Mouse (Mus musculus) adrenal gland (tissue): ENCODE data around the gene 4921536K21Rik.
"Not testable (repeated sequence)": the region's sequence is repeated elsewhere in the genome, so short reads cannot be mapped to it uniquely, and the experiment has no call there.

Experiments used
- intact Hi-C: fragments of 180-260 bp; cut with DNase I; formaldehyde crosslinking; loops from one replicate; pipeline ENCODE4 v1.15.1; 2025

The 4921536K21Rik gene

DNA sequence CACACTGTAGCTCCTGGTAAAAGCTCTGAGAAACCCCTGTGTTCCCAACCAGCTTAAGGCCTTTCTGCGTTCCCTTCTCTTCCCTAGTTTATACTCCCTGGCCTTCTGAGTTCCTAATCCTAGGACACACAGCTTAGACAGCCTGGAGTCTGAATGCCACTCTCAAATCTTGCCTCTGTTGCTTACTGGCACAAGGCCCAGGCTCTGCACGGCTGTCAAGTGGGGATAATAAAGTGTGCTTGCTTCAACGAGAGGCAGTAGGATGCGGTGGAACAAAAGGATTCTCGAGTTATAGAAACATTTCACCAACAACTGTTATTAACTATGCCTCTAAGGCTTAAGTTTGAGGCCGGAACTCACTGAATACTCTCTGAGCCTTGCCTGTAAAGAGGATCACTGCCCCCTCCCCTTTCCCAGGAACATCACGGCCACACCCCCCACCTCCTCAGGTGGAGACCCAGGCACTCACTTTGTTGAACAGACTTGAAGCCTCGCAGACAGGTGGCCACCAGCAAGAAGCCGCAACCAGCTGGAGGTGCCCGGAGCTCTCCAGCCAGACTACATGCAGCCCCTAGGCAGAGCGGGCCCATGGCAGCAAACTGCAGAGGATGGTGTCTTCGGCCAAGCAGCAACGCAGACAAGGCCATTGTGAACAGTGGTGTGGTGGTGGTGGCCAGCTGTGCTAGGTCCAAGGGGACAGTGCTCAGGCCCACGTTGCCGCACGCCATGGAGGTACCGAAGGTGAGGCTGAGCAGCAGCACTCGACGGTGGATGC, 17.4 kb upstream of the 4921536K21Rik start:
- intact Hi-C loops = no loop called here

- intact Hi-C loops = not testable (repeated sequence)
Observed at GRCm38 (mm10) chr11:3911440-3911839, 16.5 kb upstream of the 4921536K21Rik start.

DNA sequence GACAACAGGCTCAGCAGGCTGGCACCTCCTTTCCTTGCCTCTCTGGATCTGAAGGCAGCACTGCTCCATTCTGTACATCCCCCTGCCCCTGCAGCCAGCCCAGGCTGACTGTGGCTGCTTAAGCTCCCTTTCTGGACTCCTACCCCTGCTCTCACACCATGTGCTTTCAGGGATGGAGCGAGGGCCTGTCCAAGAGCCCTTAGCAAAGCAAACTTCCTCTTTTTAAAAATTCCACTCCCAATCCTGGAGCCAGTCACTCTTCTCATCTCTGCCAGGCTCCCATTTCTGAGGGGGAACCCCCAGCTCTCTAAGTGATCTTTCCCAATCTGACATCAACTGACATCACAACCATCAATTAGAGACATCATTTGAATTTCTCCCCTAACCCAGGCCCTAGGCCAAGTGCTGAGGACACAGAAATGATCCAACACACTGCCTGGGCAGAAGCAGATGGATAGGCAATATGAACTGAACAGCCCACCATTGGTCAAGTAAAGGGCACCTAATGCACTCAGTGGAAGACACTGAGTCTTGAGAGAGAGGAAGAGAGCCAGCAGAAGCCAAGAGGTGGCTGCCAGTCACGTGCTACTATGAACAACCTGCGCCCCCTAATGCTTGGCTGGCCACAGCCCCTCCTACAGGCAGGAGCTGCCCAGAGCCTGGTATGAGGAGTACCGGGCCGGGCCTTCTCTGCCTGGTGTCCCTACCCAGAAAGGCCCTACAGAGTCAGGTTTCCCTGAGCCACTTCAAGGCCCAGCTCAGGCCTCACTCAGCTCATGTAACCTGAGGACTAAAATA, 15.8 kb upstream of the 4921536K21Rik start:
- intact Hi-C loops = no loop called here

DNA sequence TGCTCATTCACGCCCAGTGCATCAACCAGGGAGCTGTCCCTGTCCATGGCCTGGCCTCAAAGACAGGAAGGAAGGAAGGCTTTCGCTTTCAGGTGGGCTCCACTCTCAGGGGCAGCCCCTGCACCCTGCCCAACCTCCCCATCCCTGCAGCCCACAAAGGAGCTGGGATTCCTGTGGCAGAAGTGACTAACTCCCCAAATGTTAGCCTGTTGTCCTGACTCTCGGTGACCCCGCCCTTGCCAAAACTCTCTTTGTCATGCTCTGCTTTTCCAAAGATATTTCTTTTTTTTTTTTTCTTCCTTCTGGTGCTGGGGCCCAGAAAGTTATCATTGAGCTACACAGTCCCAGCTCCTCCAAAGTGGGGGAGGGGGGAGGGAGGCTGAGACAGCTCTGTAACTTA, 14.3 kb upstream of the 4921536K21Rik start:
- intact Hi-C loops = no loop called here

GRCm38 (mm10) chr11:3905446-3905845, 10.5 kb upstream of the 4921536K21Rik start:
- intact Hi-C loops = no loop called here

DNA sequence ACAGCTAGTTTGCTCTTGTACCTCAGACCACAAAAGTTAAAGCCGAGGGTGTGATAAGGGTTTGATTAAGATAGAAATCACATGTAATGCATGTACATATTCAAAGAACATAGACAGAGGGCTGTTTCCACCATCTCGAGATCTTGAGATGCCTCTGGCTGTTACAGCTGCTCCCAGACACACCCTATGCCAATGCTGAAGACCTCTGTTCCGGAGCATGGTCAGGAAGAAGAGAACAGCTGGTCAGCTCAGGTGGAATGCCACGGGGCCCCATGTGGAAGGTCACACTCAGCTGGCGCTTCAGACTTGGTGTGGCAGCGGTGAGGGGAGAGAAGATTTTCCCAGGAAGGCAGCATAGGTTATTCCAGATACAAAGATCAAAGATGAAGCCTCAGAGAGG, 9.8 kb upstream of the 4921536K21Rik start:
- intact Hi-C loops = no loop called here

- intact Hi-C loops = no loop called here
Observed at GRCm38 (mm10) chr11:3903046-3903445, 8.1 kb upstream of the 4921536K21Rik start.

DNA sequence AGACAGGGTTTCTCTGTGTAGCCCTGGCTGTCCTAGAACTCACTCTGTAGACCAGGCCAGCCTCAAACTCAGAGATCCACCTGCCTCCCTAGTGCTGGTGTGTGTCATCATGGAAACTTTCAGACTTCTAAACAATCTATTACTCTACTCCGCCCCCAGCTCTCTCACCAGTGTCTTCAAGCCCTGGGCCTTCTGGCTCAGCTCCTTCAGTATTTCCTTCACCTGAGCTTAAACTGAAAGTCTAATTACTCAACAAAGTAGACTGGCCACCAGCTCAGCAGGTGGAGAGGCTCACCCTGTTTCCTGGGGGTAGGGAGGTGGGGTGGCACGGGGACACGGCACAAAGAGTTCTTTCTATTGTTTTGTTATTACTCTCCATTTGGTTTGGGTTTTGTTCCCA, 7.6 kb upstream of the 4921536K21Rik start:
- intact Hi-C loops = no loop called here

DNA sequence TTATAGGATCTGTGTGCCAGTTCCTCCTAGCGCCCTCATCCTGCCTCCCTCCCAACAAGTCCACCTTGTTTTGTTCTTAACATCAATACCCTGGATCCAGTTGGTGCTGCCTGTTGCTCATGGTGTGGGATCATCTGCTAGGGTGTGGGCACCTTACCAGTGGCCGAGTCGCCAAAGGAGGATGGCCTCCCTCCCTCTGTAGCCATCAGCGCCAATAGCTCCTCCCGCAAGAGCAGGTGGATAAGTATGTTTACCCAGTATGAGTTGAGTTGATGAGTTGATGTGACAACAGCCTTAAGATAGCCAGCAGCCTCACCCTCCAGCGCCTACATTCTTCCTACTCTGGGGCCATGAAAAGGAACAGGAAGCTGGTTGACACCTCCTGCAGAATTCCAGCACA, 5.4 kb upstream of the 4921536K21Rik start:
- intact Hi-C loops = no loop called here

GRCm38 (mm10) chr11:3895933-3896332, 1.0 kb upstream of the 4921536K21Rik start:
- intact Hi-C loops = no loop called here

DNA sequence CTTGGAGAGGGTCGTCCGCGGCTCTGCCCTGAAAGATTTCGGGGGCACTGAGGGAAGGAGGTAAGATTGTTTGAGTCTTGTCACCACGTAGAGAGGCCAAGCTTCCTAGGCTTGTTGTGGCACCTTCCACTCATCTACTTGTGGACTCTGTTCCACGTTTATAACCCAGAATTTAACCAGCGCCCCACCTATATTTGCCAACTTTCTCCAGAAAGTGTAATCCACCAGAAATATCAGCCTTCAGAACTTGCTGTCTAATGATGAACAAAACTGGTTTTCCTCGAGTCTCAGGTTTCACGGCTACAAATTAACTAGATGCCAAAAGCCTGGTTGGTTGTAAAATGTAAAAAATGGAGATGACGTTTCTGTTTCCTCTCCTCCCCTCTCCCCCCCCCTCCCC, 560 bp upstream of the 4921536K21Rik start:
- intact Hi-C loops = no loop called here

GRCm38 (mm10) chr11:3893970-3894369, 928 bp downstream of the 4921536K21Rik start:
- intact Hi-C loops = no loop called here

GRCm38 (mm10) chr11:3887331-3887730, 7.6 kb downstream of the 4921536K21Rik start:
- intact Hi-C loops = no loop called here

DNA sequence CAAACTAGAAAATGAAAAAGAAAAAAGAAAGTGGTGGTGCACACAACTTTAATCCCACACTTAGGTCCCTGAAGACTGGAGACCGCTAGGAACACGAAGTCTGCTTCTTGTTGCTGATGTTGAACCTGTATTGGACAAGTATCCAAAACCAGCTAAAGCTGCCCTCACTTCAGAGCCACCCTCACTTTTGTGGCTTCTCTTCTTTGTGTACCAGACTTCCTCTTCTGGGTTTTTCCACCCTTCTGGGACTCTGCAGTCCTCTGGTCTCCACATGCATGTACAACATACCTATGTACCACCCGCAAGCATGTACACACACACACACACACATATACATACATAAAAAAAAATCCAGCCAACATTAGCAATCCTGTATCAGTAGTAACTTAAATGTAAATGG, 11.2 kb downstream of the 4921536K21Rik start:
- intact Hi-C loops = no loop called here

DNA sequence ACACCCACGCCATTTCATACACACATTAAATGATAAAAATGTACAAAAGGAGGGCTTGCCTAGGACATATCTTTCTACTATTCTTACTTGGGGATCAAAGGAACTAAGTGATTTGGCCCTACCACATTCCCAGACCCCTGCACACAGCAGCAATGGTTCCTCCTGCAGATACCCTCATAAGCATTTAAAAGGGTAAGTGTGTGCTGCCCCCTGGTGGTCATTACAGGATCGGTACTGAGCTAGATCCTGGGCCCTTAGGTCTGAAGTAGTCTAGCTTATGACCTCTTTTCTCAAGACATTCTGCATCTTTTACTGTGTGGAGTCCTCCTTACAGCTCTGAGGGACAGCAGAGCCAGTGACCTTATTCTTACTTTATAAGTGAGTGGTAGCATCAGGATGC, 15.1 kb downstream of the 4921536K21Rik start:
- intact Hi-C loops = loop anchor here (1.0 to 5.0 kb wide), 2 partner anchors 34 to 73 kb away; partner anchors contain the start of gene Slc35e4

- intact Hi-C loops = loop anchor here (5.0 kb wide), 1 partner anchor 71 kb away; no protein-coding TSS in a partner anchor
Observed at GRCm38 (mm10) chr11:3878660-3879059, 16.2 kb downstream of the 4921536K21Rik start.

GRCm38 (mm10) chr11:3876419-3876818, 18.5 kb downstream of the 4921536K21Rik start:
- intact Hi-C loops = loop anchor here (5.0 kb wide), 1 partner anchor 69 kb away; no protein-coding TSS in a partner anchor

DNA sequence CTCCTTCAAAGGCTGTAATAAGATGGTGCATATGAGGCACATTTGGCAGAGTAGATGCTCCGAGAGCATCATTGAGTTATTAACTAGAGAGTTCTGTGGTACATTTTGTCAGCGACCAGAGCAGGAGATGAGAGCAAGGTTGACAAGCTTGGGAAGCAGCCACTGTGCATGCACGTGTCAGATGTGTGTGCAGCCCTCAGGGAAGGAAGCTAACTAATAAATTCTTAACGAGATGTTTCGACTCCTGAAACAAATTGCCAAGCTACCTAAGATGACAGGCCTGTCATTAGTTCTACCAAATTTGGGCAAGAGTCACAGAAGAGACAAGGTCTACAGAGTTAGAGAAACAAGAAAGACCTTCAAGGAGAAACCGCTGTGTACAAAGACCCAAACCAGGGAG, 30.6 kb downstream of the 4921536K21Rik start:
- intact Hi-C loops = no loop called here

DNA sequence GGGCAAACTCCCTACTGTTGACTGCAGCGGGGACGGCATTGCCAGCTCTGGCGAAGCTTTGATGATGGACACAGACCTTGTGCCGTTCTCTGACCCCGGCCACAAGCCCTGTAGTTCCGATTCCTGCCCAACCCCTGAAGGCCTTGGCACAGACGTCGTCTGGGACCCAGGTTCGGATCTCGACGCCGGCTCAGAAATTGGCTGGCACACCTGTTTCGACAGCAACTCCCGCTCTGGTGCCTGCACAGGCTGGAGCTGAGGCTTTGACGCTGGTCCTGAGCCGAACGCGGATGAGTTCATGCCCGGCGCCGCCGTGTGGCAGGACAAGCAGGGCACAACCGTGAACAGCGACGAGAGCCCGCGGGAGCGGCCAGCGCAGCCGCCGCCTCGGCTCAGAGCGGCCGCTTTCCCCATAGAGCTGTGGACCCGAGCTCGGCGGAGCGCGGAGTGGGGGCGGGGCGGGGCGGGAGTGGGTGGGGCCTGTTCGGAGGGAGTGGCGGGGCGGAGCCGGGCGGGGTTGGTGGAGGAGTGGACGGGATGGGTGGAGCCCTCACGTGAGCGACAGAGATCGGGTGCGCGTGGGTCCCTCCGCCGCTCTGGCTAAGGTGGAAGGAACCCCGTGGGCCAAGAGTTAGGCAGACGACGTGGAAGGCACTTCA, 31.3 kb downstream of the 4921536K21Rik start, which contains the start of gene Osbp2:
Osbp2 (minus strand) TSS at position 450 of the 659 bp plus-strand sequence.
- intact Hi-C loops = no loop called here

- intact Hi-C loops = no loop called here
Observed at GRCm38 (mm10) chr11:3862661-3863453, 32.0 kb downstream of the 4921536K21Rik start.

DNA sequence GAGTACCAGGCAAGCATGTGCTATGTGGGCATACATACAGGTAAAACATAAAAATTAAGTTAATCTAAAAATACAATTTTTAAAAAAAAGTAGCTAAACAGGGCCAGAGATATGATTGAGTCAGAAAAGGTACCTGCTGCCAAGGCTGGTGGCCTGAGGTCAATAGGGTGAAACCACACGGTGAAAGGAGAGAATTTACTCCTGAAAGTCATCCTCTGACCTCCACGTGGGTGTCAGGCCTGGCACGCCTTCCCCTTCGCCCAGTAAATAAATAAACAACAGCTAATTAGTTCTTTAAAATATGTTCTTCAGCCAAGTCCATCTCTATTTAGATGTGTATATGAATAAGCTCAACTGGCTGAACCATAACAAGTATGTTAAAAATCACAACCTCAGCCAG, 34.5 kb downstream of the 4921536K21Rik start:
- intact Hi-C loops = no loop called here
